Mouse (Mus musculus): ENCODE data around the gene Cd34. TPM values are rescaled to one million over a fixed set of nuclear protein-coding genes. Genes with fewer than 3 reads are reported as not detected.
A peak's percentile ranks its signal among the peaks of the same experiment; 100 is the strongest.

The Cd34 gene
- total and polyA plus RNA-seq, 3 experiments, result 0.14 TPM; not detected in 2

- TF ChIP-seq TCF12 (IDR thresholded peaks at IDR 0.05; ENCODE audit: low read depth, low read length) (0 out of 2 replicates have a peak, but pooled peaks have one; percentile 20), GABPA (IDR thresholded peaks at IDR 0.05; ENCODE audit: low read depth, low read length) (no peak), KAT2A (conservative IDR thresholded peaks at IDR 0.05; ENCODE audit: low read depth, low read length) (no peak)
These were observed 54.1 kb downstream of the Cd34 start (continued) for GRCm38 (mm10) chr1:194992589-194993317.

DNA sequence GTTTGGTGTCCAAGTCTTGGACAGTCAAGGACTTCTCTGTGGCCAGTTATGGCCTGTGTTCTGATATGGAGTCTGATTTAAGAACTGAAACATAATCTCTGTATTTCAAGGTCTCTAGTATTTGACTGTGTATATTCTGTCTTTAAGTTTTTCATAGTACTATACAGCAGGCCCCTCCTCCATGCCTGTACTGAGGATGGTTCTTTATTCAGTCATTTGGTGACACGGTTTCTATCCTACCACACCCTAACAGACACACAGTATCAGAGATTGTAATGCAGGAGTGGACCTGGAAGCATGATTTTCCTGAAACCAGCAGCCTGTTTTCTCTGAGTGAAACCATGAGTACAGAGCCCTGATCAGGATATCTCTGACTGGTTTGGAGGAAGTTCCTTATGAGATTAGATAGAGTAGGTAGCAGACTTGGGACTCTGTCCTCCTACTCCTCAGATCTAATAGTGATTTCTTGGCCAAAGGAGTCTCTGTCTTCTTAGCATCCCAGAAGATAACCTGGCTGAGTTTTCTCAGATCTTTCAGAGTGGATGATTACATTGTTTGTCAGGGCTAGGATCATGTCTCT lies 54.9 kb downstream of the Cd34 start:
- Histone ChIP-seq H3K4me1 (ENCODE audit: control insufficient read depth in 1 of 2, insufficient read depth in 2 of 2, low read length in 2 of 2) (peaks cover 33 to 47% of the 10 kb centered on the region in 2 experiments), H3K9me3 (replicated peaks; ENCODE audit: insufficient read depth, low read length) (no peaks in the 10 kb centered on the region), H3K9ac (ENCODE audit: control insufficient read depth, low read depth, low read length, poor library complexity, severe bottlenecking) (no peak overlapping the region), H3K4me3 (ENCODE audit: control insufficient read depth in 1 of 2, insufficient read depth in 1 of 2, low read depth in 2 of 2, low read length in 2 of 2) (no peak overlapping the region), H3K79me2 (ENCODE audit: control insufficient read depth, insufficient read depth, low read length, poor library complexity) (no peaks in the 10 kb centered on the region), H3K27ac (ENCODE audit: control insufficient read depth, low read depth, low read length) (peak overlapping the region; percentile 34; the same call in 1 of the 2 replicates), H3K27me3 (ENCODE audit: control insufficient read depth in 1 of 2, insufficient read depth in 2 of 2, low read length in 2 of 2) (no peaks in the 10 kb centered on the region), H3K36me3 (ENCODE audit: control insufficient read depth in 1 of 2, insufficient read depth in 2 of 2, low read length in 2 of 2) (peaks cover 0 to 48% of the 10 kb centered on the region in 2 experiments; a peak in 2 of 4 replicates)
- DNase-seq (ENCODE audit: low read depth, low spot score), result peak; percentile 49
- TF ChIP-seq MYC (IDR thresholded peaks at IDR 0.05; ENCODE audit: low read depth, low read length), result peak; percentile 31; the same call in 1 of the 2 replicates
- no peak for TF ChIP-seq GABPA (IDR thresholded peaks at IDR 0.05; ENCODE audit: low read depth, low read length)
- peak; percentile 89 for TF ChIP-seq RCOR1 (IDR thresholded peaks at IDR 0.05; ENCODE audit: low read depth, low read length)
- no peak for TF ChIP-seq SMC3 (IDR thresholded peaks at IDR 0.05; ENCODE audit: low read depth, low read length)
- TF ChIP-seq CHD1 (IDR thresholded peaks at IDR 0.05; ENCODE audit: low read depth, low read length), result 0 out of 2 replicates have a peak, but pooled peaks have one; percentile 85
- peak; percentile 63 to 82 for TF ChIP-seq EP300 (IDR thresholded peaks at IDR 0.05; ENCODE audit: low read depth in 1 of 2, low read length in 2 of 2)
- TF ChIP-seq GATA1 (IDR thresholded peaks at IDR 0.05; ENCODE audit: low read depth, low read length), result peak; percentile 88
- peak; percentile 42; the same call in 1 of the 2 replicates for TF ChIP-seq MYB (IDR thresholded peaks at IDR 0.05; ENCODE audit: low read depth, low read length)
- no peak for TF ChIP-seq CTCF (IDR thresholded peaks at IDR 0.05 in 2 of 3, conservative IDR thresholded peaks at IDR 0.05 in 1 of 3; ENCODE audit: control insufficient read depth in 1 of 3, insufficient read depth in 1 of 3, low read depth in 2 of 3, low read length in 3 of 3, poor library complexity in 1 of 3, severe bottlenecking in 1 of 3)
- TF ChIP-seq TAL1 (IDR thresholded peaks at IDR 0.05; ENCODE audit: low read length), result no peak
- TF ChIP-seq E2F4 (IDR thresholded peaks at IDR 0.05; ENCODE audit: borderline replicate concordance, low read depth, low read length), result no peak
- TF ChIP-seq ELF1 (IDR thresholded peaks at IDR 0.05; ENCODE audit: low read depth, low read length), result 0 out of 2 replicates have a peak, but pooled peaks have one; percentile 42
- TF ChIP-seq ETS1 (IDR thresholded peaks at IDR 0.05; ENCODE audit: low read depth, low read length), result 0 out of 2 replicates have a peak, but pooled peaks have one; percentile 32
- TF ChIP-seq MAFK (IDR thresholded peaks at IDR 0.05; ENCODE audit: borderline replicate concordance, low read depth, low read length), result no peak
- TF ChIP-seq UBTF (IDR thresholded peaks at IDR 0.05; ENCODE audit: borderline replicate concordance, insufficient read depth, low read depth, low read length), result no peak
- peak; percentile 55; the same call in 1 of the 2 replicates for TF ChIP-seq TCF12 (IDR thresholded peaks at IDR 0.05; ENCODE audit: low read depth, low read length)
- TF ChIP-seq ZKSCAN1 (IDR thresholded peaks at IDR 0.05; ENCODE audit: low read depth, low read length), result no peak
- TF ChIP-seq POLR2AphosphoS2 (IDR thresholded peaks at IDR 0.05; ENCODE audit: low read length), result no peak
- TF ChIP-seq MXI1 (IDR thresholded peaks at IDR 0.05; ENCODE audit: low read depth, low read length), result no peak; the same call in 1 of the 2 replicates
- TF ChIP-seq SIN3A (IDR thresholded peaks at IDR 0.05; ENCODE audit: low read length), result peak; percentile 54; the same call in 1 of the 2 replicates

Measured in MEL (cell line).